Mouse (Mus musculus) Muller cell, postnatal 12 days (primary cell): ENCODE results near the gene Fbxo2.
A peak's percentile ranks its signal among the peaks of the same experiment; 100 is the strongest.

Source experiments
- DNase-seq: peaks from one replicate; pipeline ENCODE4 v3.0.0-alpha.2; 2015; ENCODE audit errors: inconsistent ontology term

The Fbxo2 gene

DNA sequence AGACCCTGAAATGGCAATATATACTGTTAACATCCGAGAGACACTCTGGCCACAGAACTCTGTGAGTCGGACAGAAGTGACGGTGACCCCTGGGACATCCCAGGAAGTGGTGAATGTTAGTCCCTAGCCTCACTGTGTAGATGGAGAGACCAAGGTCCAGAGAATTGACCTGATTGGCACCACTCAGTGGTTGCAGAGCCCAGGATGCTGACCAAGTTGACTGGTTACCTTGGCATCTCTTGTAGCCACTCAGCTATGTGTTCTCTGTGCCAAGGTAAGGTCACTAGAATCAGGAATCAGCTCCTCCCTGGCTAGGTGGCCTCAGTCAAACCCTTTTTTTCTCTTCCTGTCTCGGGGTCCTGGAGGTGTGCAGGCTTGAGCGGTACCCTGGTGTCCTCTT, 16.7 kb upstream of the Fbxo2 start:
- DNase-seq = no peak

DNA sequence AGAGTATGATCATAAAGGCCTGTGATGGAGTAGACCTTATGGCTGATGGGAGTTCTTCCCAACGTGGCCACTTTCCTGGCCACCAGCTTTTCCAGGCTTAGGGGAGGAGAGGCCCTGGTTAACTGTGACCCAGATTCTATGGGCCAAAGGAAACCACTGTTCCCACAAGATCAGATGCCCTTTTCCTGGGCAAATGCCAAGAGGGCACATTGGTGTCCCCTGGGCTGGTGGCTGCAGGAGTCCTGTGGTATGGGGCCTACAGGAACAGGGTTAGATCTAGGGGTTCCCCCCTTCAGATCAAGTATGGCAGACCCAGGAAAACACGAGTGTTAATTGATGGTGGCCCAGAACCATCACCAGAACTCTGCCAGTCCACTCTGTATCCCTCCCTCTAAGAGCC, 12.7 kb upstream of the Fbxo2 start:
- DNase-seq = no peak

DNA sequence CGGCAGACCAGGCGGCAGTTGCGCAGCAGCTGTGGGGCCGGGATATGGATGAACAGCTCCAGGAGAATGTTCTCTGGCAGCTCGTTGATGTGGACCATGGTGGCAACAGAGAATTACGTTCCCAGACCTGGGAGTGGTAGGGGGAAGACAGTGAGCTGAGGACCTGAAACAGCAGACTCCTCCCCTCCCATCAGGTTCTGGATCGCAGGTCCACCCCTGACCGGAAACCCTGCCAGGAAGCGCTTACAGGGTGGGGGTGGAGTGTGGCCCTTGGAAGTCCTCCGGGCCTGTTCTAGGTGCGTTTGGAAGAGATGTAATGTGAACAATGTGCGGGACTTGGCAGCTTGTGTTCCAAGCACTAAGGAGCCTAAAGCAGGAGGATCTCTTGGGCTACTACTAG, 10.9 kb upstream of the Fbxo2 start:
- no peak for DNase-seq

DNA sequence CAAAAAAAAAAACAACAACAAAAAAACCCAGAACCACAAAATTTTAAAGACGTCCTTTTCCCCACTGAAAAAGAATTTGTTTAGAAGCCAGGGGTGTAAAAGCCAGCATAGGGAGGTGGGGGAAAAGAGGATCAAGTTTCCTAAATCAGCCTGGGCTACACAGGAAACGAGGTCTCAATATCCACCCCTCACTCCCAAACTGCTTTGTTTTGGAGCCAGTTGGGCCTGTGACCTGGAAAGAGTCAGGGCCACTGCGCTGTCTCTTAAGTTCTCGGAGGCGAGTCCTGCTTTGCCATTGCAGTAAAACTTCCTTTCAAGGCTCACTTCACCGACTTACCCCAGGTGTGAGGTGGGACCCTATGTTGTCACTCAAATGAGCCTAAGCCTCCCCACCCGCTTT, 10.2 kb upstream of the Fbxo2 start:
- no peak for DNase-seq

DNA sequence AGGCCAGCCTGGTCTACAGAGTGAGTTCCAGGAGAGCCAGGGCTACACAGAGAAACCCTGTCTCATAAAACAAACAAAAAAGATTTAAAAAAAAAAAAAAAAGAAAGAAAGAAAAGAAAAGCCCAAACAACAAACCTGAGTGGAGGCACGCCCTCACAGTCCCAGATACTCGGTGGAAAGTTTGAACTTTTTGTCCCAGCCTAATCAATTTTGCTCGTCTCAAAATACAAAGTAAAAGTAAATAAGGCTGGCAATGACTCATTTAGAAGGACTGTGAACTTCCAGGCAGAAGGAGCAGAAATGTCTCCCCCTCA, 9.5 kb upstream of the Fbxo2 start:
- DNase-seq = no peak

DNA sequence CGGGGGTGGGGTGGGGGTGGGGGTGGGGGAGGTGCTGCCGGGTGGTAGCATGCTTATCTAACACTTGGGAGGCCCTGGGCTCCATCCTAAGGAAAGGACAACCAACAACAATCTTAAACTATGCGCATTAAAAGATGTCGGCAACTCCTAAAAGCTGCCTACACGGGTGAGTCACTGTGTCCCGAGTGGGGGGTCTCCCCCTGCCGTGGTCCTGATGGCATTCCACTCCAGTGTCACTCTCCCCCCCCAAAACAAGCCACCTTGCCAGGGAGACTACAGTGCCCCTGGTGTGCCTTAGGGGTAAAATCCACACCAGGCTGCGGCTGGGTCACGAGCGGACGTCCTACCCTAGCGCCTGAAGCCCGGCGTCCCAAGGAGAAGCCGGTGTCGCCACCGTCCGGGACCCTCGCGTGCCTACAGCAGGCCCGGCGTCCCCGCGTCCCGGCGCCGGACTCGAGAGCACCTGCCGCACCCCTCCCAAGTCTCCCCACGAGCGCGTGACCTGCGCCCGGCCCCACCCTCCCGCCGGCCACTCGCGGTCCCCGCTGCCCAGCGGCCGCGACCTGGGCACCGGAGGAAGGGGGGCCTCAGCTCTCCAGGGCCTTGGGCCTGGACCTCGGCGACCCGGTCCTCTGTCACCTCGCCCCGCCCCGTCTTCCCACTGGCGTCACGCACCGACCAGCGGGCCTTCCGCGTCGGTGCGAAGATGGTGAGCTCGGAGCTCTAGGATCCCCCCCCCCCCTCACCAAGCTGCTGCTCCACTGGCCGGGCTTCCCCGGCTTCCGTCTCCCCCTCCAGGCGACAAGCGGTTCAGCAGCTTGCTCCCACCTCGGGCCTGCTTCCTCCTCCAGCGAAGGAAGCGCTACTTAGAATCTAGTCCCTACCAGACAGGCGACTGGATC, 8.9 kb upstream of the Fbxo2 start, which contains the start of gene Fbxo6:
Fbxo6 (minus strand) TSS at position 874 of the 902 bp plus-strand sequence.
- DNase-seq = peak; percentile 96

DNA sequence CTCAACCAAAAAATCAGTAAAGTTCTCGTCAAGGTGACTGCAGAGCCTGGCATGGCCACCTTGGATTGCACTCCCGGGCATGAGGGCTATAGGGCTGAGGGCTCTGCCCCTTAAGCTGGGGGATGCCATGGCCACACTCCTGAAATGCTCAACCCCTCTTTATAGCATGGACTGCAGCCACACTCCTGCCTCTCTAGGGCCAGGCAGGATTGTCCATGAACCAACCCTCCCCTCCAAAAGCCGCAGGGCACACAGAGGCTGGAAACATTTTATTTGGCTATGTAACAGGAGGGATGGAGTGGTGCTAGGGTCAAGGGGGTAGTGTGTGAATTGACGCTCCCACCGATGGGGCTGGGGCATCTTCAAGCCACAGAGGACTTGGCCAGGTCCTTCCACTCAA, 7.9 kb upstream of the Fbxo2 start:
- no peak for DNase-seq

DNA sequence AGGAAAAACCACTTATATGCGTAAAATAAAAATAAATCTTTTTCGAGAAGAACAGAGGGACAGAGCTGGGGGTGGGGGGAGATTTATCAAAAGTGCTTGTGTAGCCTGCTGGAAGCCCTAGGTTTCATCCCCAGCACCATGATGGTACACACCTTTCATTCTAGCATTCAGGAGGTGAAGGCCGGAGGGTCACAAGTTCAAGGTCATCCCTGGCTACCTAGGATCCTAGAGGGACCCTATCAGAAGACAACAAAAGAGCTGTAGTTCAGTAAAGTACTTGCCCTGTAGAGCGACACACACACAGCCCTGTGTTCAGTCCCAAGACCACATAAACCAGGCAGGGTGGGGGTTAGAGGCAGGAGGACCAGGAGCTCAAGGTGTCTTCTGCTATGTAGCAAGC, 6.4 kb upstream of the Fbxo2 start:
- DNase-seq = no peak

DNA sequence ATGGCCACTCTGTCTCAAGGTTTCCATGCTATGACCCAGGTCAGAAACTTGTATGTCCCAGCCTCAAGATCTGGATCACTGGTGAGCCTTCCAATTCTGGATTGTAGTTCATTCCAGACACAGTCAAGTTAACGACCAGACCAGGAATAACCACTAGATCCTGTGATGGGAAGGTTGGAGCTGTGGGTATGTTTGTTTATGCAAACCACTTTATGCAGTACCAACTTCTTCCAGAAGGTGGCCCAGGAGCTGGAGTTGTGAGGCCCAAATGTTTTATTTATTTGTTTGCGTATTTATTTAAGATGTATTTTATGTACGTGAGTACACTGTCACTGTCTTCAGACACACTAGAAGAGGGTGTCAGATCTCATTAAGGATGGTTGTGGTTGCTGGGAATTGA, 5.4 kb upstream of the Fbxo2 start:
- DNase-seq = no peak

DNA sequence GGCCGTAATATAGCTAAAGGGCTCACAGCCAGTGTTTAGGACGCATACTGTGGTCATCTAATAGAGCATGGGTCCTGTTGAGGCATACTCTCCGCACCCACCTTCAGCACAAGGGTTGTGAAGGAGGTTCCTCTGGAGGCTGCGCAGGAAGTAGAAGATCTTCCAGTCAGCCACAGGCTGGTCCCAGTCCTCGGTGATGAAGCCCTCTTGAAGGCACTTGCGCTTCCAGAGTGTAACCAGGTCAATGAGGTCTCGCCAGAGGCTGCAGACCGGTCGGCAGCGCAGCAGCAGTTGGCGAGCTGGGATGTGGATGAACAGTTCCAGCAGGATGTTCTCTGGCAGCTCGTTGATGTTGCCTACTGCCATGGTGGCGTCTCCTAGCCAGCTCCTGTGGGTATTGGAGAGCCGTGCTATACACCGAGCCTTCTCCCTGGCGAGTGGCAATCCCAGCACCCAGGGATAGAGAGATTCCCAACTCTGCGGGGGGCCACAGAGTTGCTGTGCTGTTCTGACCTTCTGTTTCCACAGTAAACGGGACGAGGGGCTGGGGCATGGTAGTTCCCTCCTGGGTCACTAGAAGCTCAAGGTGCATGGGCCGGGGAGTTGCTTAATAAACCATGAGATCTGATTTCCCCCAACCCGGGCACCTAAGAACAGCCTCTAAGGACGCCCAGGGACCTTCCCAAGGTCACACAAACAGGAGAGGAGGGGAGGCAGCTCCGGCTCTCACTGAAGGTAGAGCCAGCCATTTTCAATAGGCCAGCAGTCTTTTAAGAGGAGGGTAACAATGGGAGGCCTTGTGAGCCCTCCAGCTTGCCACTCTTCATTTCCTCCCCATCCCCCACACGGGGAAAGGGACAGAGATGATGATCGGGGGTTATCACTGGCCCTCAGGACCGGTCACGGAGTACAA, 1.7 kb upstream of the Fbxo2 start:
- DNase-seq = no peak

DNA sequence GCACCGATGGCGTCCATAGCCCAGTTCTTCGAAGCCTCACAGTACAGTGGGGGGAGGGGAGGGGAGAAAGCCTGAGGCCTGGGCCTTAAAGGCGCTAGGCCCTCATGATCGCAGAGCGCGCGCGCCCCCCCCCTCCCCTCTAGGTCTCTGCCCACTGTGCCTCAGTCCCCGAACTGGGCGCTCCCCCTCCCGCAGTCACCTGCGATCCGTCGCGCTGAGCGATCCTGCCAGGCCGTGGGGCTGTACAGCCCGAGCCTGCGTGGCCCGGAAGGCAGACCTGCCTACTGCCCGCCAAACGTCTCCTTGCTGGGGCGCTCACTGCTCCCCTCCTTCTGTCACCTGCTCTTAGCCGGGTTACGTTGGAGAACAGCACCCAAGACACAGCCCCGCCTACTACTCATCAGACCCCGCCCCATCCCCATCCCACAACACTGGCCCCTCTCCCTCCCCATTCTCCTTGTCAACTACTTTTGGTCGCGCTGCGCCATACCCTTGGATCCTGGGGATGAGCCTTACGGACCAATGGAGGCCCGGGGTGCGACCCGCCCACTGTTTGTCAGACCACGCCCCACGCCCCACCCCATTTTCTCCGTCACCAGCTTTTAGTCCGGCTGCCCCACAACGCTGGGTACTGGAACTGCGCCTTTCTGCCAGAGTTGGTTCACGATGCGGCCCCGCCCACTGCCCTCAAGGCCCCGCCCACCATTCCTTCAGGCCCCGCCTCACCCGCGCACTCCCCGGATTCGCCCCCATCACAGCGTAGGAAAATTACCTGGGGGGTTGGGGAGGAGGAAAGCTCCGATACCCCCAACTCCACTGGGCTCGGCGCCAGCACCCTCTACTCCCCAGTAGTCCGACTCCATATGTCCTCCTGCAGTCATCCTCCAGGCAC, 631 bp upstream of the Fbxo2 start:
- peak; percentile 99 for DNase-seq

DNA sequence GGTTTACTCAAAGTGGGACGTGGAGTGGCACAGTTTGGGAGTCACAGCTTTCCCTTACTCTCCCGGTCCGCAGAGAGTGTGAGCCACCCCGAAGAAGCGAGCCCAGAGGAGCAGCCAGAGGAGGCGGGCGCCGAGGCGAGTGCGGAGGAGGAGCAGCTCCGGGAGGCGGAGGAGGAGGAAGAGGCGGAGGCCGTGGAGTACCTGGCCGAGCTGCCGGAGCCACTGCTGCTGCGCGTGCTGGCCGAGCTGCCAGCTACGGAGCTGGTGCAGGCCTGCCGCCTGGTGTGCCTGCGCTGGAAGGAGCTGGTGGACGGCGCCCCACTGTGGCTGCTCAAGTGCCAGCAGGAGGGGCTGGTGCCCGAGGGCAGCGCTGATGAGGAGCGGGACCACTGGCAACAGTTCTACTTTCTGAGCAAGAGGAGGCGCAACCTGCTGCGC, 3.6 kb downstream of the Fbxo2 start:
- peak; percentile 79 for DNase-seq

DNA sequence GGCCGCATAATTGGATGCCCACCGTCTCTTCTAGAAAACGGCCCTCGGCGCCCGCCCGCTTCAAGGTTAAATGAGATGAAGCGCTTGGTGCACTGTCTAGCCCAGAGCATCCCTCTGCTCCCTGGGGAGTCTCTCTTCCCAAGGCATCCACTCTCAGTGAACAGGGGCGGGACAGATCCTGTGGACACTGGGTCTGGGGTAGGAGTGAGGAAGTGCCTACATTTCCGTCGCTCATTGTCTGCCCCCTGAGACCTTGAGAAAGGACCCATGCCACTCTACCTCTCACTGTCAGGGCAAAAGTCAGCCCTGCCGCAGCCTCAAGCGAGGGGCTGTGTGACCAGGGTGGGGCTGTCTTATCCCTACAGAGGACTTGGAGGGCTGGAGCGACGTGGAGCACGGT, 4.0 kb downstream of the Fbxo2 start:
- DNase-seq = no peak

DNA sequence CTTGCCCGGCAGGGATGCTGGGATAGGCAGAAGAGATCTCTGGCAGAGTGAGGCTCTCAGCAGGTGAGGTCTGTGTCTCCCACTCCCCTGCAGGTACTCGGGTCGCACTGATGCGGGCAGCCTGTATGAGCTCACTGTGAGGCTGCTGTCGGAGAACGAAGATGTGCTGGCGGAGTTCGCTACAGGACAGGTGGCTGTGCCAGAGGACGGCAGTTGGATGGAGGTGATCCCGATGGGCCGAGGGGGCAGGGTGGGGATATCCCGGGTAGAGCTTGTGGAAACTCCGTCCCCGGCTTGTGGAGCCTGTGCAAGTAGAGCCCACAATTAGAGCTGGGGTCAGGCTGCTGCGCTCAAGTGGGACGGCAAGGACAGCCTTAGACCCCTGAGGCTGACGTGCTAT, 5.1 kb downstream of the Fbxo2 start:
- DNase-seq = no peak

DNA sequence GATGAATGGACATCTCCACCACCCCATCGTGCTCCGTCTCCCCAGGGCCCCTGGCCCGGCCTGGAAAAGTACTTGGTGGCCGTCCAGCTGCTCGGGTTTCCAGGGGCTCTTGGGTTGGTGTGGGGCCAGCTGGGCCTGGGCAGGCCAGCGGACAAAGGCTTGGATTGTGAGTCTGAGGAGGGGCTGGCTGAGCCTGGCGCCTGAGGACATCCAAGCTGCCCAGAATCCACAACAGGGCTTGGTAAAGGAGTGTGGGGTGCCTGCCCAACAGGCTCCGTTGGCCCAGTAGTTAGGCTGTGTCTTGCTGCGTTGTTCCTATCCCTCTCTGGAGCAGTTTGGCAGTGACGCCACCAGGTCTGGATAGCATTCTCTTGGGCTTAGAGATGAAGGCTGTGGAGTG, 6.0 kb downstream of the Fbxo2 start:
- peak; percentile 86 for DNase-seq

DNA sequence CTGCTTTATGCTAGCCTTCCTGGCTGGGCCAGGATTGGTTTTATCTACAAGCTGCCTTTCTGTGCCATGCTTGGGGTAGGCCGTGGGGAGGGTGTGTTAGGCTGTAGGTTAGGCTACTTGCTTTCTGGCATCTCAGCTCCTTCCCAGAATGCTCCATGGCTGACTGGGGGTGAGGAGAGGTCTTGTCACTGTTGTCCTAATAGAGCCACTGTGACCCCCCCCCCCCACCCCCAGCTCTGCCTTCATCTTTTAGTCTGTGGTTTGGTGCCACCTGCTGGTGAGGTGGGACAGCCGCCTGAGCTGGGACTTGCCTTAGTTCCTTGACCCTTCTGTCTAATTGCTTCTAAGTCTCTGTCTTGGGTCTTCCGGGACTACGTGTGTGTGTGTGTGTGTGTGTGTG, 6.6 kb downstream of the Fbxo2 start:
- DNase-seq = peak; percentile 45

DNA sequence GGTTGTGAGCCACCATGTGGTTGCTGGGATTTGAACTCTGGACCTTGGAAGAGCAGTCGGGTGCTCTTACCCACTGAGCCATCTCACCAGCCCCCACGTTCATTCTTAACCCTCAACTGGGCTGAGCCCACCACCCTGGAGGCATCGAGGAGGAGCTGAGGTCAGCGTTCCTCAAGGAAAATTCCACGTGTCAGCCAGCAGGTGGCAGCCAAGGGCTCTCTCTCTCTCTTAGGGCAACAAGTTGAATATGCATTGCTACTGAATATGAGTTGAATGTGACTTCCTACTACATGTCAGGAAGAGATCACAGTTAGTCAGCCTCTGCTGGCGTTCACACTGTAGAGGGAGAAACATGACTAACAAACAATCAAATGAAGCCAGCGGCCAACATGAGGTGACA, 7.9 kb downstream of the Fbxo2 start:
- DNase-seq = peak; percentile 43

DNA sequence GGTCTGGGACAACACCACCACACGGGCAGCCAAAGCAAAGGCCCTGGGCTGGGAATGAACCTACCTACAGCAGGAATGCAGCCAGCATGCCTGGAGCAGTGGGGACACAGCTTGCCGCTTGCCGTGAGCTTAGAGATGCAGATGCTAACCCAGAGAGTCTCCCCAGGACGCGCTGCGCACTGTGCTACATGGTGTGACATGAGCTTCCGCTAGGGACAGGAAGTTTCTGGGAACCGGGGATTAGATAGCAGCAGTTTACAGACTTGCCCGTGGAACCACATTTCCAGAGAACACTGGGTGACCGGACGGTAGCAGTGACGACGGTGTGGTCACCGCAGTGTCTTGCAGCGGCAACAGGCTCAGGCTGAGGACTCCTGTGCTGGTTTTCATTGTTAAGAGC, 9.2 kb downstream of the Fbxo2 start:
- DNase-seq = no peak

DNA sequence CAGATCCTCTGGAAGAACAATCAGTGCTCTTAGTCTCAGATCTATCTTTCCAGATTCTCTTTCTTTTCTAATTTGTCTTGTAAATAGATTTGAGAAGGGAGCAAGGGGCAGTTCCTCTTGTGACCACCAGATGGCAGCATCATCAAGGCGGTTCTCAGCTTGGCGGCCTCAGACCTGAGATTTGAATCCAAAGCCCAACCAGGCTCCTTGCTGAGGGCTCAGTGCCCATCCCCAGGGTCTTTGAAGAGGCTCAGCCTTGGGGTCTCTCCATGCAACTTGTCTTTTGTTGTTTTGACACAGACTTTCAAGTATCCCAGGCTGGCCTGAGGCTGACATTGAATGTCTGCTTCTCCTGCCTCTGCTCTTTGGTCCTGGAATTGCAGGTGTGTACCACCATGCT, 10.4 kb downstream of the Fbxo2 start:
- DNase-seq = no peak

DNA sequence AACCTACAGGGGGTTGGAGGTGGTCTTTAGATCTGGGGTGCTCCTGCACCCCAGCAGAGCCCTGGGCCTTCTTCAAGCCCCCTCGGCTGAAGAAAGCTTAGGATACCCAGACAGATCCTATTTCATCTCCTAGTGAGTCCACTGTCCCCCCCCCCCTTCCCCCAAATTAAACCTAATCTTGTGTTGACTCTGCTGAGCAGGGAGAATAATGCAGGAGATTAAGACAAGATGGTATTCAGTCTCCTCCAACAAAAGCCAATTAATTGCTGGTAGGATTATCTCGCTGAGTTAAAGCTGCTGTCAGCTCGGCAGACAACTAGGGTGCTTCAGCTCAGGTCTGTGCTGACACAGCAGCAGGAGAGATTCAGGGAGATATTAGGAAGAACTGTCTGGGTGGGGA, 10.8 kb downstream of the Fbxo2 start:
- DNase-seq = no peak

DNA sequence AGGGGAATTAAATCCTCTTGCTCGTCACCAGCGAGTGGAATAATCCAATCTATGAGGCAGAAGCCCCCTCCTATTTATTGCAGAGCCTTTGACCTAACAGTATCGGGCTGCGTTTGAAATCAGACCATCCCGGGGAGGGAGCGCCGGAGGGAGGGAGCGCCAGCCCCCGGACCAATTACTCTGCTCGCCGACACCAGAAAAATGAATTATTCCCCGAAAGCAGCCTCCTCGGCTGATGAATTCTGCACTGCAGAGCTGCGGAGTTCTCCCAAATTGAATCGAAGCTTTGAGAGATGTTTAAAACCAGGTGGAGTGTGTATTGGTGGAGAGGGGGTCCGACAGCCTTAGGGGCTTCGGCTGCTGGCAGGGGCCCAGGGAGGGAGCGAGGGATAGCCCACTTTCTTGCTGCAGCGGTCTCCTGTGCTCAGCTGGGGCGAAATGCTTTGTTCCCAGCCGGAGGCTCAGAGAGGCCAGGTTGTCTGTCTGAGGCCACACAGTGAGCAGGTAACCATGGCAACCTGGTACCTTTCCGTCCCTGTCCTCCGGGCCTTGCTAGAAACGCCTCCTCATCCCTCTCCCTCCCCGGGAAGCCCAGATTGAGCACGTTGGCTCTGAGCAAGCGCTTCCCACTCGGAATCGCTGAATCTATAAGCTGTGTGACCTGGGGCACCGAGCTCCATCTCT, 13.5 kb downstream of the Fbxo2 start:
- no peak for DNase-seq
